Mouse (Mus musculus): ENCODE results near the gene Cyp2c65.
"Not testable (repeated sequence)": the region's sequence is repeated elsewhere in the genome, so short reads cannot be mapped to it uniquely, and the experiment has no call there.

Gene Cyp2c65

DNA sequence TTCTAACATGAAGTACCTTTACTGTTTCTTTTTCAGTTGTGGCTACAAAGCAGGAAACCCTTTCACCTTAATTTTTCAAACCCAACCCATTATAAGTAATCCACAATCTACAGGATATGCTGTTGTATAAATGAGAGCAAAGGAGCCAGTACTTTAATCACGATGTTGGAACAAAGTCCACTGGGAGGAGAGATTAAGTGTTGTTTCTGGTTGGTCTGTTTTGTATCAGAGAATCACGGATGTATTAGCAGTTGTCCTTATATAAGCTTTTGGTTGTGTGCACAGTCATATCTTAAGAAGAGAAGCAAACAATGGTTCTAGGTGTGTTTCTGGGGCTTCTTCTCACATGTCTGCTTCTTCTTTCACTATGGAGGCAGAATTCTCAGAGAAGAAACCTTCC, at the start of gene Cyp2c65:
Gene Cyp2c65, plus strand, starts transcription at position 297 of the 400 bp plus-strand sequence.
- DNase-seq (ENCODE audit: low spot score in 2 of 2): no peak

DNA sequence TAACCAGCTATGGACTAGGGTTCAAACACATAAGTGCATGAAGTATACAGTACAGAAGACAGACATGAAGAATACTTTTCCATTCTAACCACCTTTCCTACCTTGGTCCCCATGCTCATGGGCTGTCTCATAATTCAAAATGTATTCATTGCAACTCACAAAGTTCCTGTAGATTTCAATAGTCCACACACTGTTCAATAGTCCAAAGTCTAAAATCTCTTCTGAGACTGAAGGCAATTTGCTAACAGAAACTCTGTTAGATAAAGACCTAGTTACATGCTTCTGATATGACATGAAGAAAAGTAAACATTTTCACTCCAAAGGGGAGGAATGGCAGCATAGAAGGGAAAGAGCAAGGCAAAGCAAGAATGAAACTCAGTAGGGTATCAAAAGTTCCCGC, 2.9 kb upstream of the Cyp2c65 start:
- no peak for DNase-seq (ENCODE audit: low spot score in 2 of 2)

DNA sequence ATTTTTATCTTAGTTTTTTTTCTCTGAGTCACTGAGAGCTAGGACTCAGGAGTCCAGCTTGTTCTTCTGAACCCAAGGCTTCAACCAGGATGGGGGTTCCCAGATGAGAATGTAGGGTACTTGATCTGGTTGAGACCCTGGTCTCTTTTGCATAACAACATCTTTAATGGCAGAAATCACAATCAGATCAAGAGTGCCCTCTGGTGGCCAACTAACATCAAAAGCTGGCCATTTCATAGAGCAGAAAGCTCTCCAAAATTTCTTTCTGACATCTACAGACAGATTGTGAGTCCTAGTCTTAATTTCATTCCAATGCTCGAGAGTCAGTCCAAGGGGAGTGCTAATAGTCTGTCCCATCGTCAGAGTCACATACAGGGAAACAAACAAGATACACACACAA, 38.0 kb downstream of the Cyp2c65 start:
- not testable (repeated sequence) for DNase-seq (ENCODE audit: low spot score in 2 of 2)

DNA sequence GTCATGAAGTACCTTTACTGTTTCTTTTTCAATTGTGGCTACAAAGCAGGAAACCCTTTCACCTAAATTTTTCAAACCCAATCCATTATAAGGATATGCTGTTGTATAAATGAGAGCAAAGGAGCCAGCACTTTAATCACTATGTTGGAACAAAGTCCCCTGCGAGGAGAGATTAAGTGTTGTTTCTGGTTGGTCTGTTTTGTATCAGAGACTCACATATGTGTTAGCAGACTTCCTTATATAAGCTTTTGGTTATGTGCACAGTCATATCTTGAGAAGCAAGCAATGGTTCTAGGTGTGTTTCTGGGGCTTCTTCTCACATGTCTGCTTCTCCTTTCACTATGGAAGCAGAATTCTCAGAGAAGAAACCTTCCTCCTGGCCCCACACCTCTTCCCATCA, 52.8 kb downstream of the Cyp2c65 start, which contains the start of gene Cyp2c66:
Gene Cyp2c66, plus strand, starts transcription at position 255 of the 400 bp plus-strand sequence.
- no peak for DNase-seq (ENCODE audit: low spot score in 2 of 2)

Measured in frontal cortex, postnatal 14 days (tissue).